Mouse (Mus musculus): ENCODE measurements at regions not wholly inside any gene's neighbourhood (a gene's known extent, or its start where the extent isn't known, plus 50 kb on each side); places are given as distances from the start of the nearest gene placed in this dataset.

- TF ChIP-seq CTCF (IDR thresholded peaks at IDR 0.05; ENCODE audit: borderline replicate concordance, insufficient read depth, low read length) (no peak), POLR2A (IDR thresholded peaks at IDR 0.05; ENCODE audit: low read depth, low read length) (no peak)
These were observed 256.6 kb downstream of the Rps15a start for GRCm38 (mm10) chr7:117859419-117859818.

Data from embryonic fibroblast, embryonic 13.5 days (primary cell).